Mouse (Mus musculus): ENCODE data around the gene Plac8. TPM values are rescaled to one million over a fixed set of nuclear protein-coding genes. Genes with fewer than 3 reads are reported as not detected.

The Plac8 gene
- total and polyA plus RNA-seq, 2 experiments from 2014 or later: 2.8 to 3.9 TPM

DNA sequence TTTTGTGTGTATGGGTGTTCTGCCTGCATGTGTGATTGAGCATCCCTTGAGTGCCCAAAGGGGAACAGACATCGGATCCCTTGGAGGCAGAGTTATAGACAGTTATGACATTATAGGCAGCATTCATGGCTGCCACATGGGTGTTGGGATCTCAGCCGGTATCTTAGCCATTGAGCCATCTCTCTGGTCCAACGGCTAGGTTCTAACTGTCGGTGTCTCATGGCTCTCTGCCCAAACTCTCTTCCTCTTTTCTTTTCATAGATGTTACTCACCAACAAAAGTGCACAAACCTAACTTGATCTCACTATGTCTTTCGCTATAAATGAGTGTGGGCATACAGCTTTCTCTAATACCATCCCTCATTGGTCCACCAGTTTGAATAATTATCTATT, 10.4 kb upstream of the Plac8 start:
- no peak for ATAC-seq
- Histone ChIP-seq H3K36me3 (ENCODE audit: insufficient read depth, low read length) (no peaks in the 10 kb centered on the region), H3K9ac (replicated peaks; ENCODE audit: low read length) (no peak overlapping the region), H3K9me3 (ENCODE audit: low read length) (no peaks in the 10 kb centered on the region), H3K4me2 (ENCODE audit: low read depth, low read length) (no peak overlapping the region), H3K27me3 (ENCODE audit: insufficient read depth, low read length) (no peaks in the 10 kb centered on the region), H3K4me3 (ENCODE audit: low read length) (no peak overlapping the region), H3K4me1 (ENCODE audit: insufficient read depth, low read length) (no peaks in the 10 kb centered on the region), H3K27ac (no peak overlapping the region)
- 87% methylated on average over 5 of the region's 5 CpGs for WGBS
- TF ChIP-seq CTCF (IDR thresholded peaks at IDR 0.05; ENCODE audit: low read depth): no peak
- no peak for DNase-seq (ENCODE audit: low spot score)

GRCm38 (mm10) chr5:100581622-100582434, 9.8 kb upstream of the Plac8 start:
- WGBS: 73% methylated on average over 11 of the region's 11 CpGs
- no peaks in the 10 kb centered on the region for H3K9me3 ChIP-seq (ENCODE audit: low read length)
- no peak for TF ChIP-seq CTCF (IDR thresholded peaks at IDR 0.05; ENCODE audit: low read depth)
- no peak for DNase-seq (ENCODE audit: low spot score)
- H3K4me3 ChIP-seq (ENCODE audit: low read length): no peak overlapping the region
- no peaks in the 10 kb centered on the region for H3K4me1 ChIP-seq (ENCODE audit: insufficient read depth, low read length)
- ATAC-seq: no peak
- H3K4me2 ChIP-seq (ENCODE audit: low read depth, low read length): no peak overlapping the region
- no peak overlapping the region for H3K9ac ChIP-seq (replicated peaks; ENCODE audit: low read length)
- no peaks in the 10 kb centered on the region for H3K36me3 ChIP-seq (ENCODE audit: insufficient read depth, low read length)
- H3K27ac ChIP-seq: no peak overlapping the region
- H3K27me3 ChIP-seq (ENCODE audit: insufficient read depth, low read length): no peaks in the 10 kb centered on the region

DNA sequence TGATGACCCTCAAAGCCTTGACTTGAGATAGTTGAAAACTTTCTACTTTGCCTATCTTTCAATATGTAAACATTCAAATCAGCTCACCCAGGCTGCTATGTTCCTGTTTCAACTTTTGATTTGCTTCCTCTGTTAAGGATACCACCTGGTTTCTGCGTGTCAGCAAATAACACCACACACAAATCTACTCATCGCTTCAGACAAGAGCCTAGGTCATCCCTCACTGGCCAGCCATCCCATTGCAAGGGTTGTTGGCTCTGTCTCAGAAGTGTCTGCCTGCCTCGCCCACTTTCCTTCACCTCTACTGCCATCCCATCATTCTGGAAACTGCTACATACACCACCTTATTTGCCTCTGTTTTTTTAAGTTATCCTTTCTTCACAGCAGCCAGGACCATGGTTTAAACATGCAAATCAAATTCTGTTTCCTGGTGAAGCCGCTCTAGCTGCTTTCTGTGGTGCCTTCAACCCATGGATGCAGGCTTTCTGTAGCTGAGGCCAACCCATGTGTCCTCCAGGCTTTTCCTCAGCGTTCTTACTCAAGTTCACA, 6.9 kb upstream of the Plac8 start:
- Histone ChIP-seq H3K4me3 (ENCODE audit: low read length) (no peak overlapping the region), H3K27ac (no peak overlapping the region), H3K36me3 (ENCODE audit: insufficient read depth, low read length) (no peaks in the 10 kb centered on the region), H3K4me1 (ENCODE audit: insufficient read depth, low read length) (no peaks in the 10 kb centered on the region), H3K27me3 (ENCODE audit: insufficient read depth, low read length) (no peaks in the 10 kb centered on the region), H3K9me3 (ENCODE audit: low read length) (no peaks in the 10 kb centered on the region), H3K9ac (replicated peaks; ENCODE audit: low read length) (no peak overlapping the region), H3K4me2 (ENCODE audit: low read depth, low read length) (no peak overlapping the region)
- DNase-seq (ENCODE audit: low spot score) (no peak), ATAC-seq (no peak)
- 84% methylated on average over 5 of the region's 5 CpGs for WGBS
- TF ChIP-seq CTCF (IDR thresholded peaks at IDR 0.05; ENCODE audit: low read depth): no peak

DNA sequence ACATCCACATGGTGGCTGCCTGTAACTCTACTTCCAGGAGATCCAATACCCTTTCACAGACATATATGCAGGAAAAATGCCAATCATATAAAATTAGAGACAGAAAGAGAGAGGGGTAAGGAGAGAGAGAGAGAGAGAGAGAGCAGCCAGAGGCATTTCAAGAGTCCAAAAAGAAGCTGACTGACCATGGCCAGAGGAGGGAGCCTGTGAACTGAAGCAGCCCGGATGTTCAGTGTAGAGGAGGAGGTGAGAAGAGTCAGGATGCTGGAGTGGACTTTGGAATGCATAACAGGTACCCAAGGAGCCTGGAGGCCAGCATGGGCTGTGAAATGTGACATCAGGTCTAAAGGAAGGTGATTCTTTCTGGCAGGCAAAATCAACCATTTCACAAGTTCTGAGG, 2.7 kb upstream of the Plac8 start:
- H3K4me1 ChIP-seq (ENCODE audit: insufficient read depth, low read length): no peaks in the 10 kb centered on the region
- 64% methylated on average over 1 of the region's 1 CpGs for WGBS
- H3K27me3 ChIP-seq (ENCODE audit: insufficient read depth, low read length): no peaks in the 10 kb centered on the region
- H3K4me2 ChIP-seq (ENCODE audit: low read depth, low read length): no peak overlapping the region
- H3K27ac ChIP-seq: no peak overlapping the region
- TF ChIP-seq CTCF (IDR thresholded peaks at IDR 0.05; ENCODE audit: low read depth): no peak
- H3K9me3 ChIP-seq (ENCODE audit: low read length): no peaks in the 10 kb centered on the region
- ATAC-seq (no peak), DNase-seq (ENCODE audit: low spot score) (no peak)
- H3K9ac ChIP-seq (replicated peaks; ENCODE audit: low read length): no peak overlapping the region
- no peaks in the 10 kb centered on the region for H3K36me3 ChIP-seq (ENCODE audit: insufficient read depth, low read length)
- no peak overlapping the region for H3K4me3 ChIP-seq (ENCODE audit: low read length)

GRCm38 (mm10) chr5:100573256-100573655, 1.2 kb upstream of the Plac8 start:
- ATAC-seq (no peak), DNase-seq (ENCODE audit: low spot score) (no peak)
- no peak overlapping the region for H3K9ac ChIP-seq (replicated peaks; ENCODE audit: low read length)
- WGBS: 92% methylated on average over 5 of the region's 5 CpGs
- no peak overlapping the region for H3K27ac ChIP-seq
- no peaks in the 10 kb centered on the region for H3K36me3 ChIP-seq (ENCODE audit: insufficient read depth, low read length)
- H3K4me2 ChIP-seq (ENCODE audit: low read depth, low read length): no peak overlapping the region
- no peaks in the 10 kb centered on the region for H3K4me1 ChIP-seq (ENCODE audit: insufficient read depth, low read length)
- H3K9me3 ChIP-seq (ENCODE audit: low read length): no peaks in the 10 kb centered on the region
- H3K4me3 ChIP-seq (ENCODE audit: low read length): no peak overlapping the region
- no peak for TF ChIP-seq CTCF (IDR thresholded peaks at IDR 0.05; ENCODE audit: low read depth)
- H3K27me3 ChIP-seq (ENCODE audit: insufficient read depth, low read length): no peaks in the 10 kb centered on the region

GRCm38 (mm10) chr5:100570716-100571115, 1.3 kb downstream of the Plac8 start:
- Histone ChIP-seq H3K9ac (replicated peaks; ENCODE audit: low read length) (no peak overlapping the region), H3K27me3 (ENCODE audit: insufficient read depth, low read length) (no peaks in the 10 kb centered on the region), H3K27ac (no peak overlapping the region), H3K4me2 (ENCODE audit: low read depth, low read length) (no peak overlapping the region), H3K36me3 (ENCODE audit: insufficient read depth, low read length) (no peaks in the 10 kb centered on the region), H3K4me3 (ENCODE audit: low read length) (no peak overlapping the region), H3K4me1 (ENCODE audit: insufficient read depth, low read length) (no peaks in the 10 kb centered on the region), H3K9me3 (ENCODE audit: low read length) (no peaks in the 10 kb centered on the region)
- ATAC-seq (no peak), DNase-seq (ENCODE audit: low spot score) (no peak)
- no peak for TF ChIP-seq CTCF (IDR thresholded peaks at IDR 0.05; ENCODE audit: low read depth)
- WGBS: 38% methylated on average over 8 of the region's 8 CpGs

- no peak for TF ChIP-seq CTCF (IDR thresholded peaks at IDR 0.05; ENCODE audit: low read depth)
- H3K27ac ChIP-seq: no peak overlapping the region
- H3K9me3 ChIP-seq (ENCODE audit: low read length): no peaks in the 10 kb centered on the region
- no peaks in the 10 kb centered on the region for H3K36me3 ChIP-seq (ENCODE audit: insufficient read depth, low read length)
- H3K4me3 ChIP-seq (ENCODE audit: low read length): no peak overlapping the region
- 78% methylated on average over 13 of the region's 13 CpGs for WGBS
- no peak overlapping the region for H3K4me2 ChIP-seq (ENCODE audit: low read depth, low read length)
- H3K9ac ChIP-seq (replicated peaks; ENCODE audit: low read length): no peak overlapping the region
- no peak for ATAC-seq
- no peak for DNase-seq (ENCODE audit: low spot score)
- H3K27me3 ChIP-seq (ENCODE audit: insufficient read depth, low read length): no peaks in the 10 kb centered on the region
- H3K4me1 ChIP-seq (ENCODE audit: insufficient read depth, low read length): no peaks in the 10 kb centered on the region
Observed at GRCm38 (mm10) chr5:100569997-100570595, 1.9 kb downstream of the Plac8 start.

All from hindbrain, postnatal 0 days (tissue).